25 mouse cellular contexts compared by ENCODE assay signal in genomic region chr19:27022917-27023316, GRCm38 (mm10).
A peak's percentile ranks its signal among the peaks of the same experiment; 100 is the strongest.
DNase-seq lines count a peak whose midpoint lies in the region; ATAC-seq and TF ChIP-seq lines count a peak whose summit lies in the region.
"Had no signal": no experiment of that assay in that cellular context is flagged by ENCODE, and none has a peak within 500 bp of the region (broad histone marks: within the 10 kb centered on the region; RNA-seq: fewer than 3 reads in every experiment).

No protein-coding gene starts in this region.

- no peak overlapping the region for H3K4me2 ChIP-seq in heart, embryonic 14.5 days (ENCODE audit: low read length)
- H3K4me2 ChIP-seq in heart, postnatal 0 days (ENCODE audit: low read depth, low read length) = no peak overlapping the region
- H3K4me2 ChIP-seq: embryonic facial prominence, embryonic 13.5 days; forebrain, embryonic 12.5 days; forebrain, embryonic 15.5 days; heart, embryonic 12.5 days; hindbrain, embryonic 12.5 days; hindbrain, embryonic 15.5 days had no signal

- no peak overlapping the region for H3K9ac ChIP-seq in heart, embryonic 14.5 days (ENCODE audit: low read length)
- no peak overlapping the region for H3K9ac ChIP-seq in heart, postnatal 0 days (replicated peaks; ENCODE audit: low read depth, low read length)
- H3K9ac ChIP-seq: embryonic facial prominence, embryonic 13.5 days; forebrain, embryonic 12.5 days; forebrain, embryonic 15.5 days; heart, embryonic 12.5 days; hindbrain, embryonic 12.5 days; hindbrain, embryonic 15.5 days had no signal

- WGBS in heart, embryonic 14.5 days = 47% methylated on average over 5 of the region's 5 CpGs
- 39% methylated on average over 5 of the region's 5 CpGs for WGBS in heart, postnatal 0 days

- TF ChIP-seq CTCF in heart, postnatal 0 days (IDR thresholded peaks at IDR 0.05; ENCODE audit: low read depth) = no peak

- no peaks in the 10 kb centered on the region for H3K9me3 ChIP-seq in heart, embryonic 14.5 days (ENCODE audit: control insufficient read depth, low read length)
- no peaks in the 10 kb centered on the region for H3K9me3 ChIP-seq in heart, postnatal 0 days (replicated peaks; ENCODE audit: control insufficient read depth, low read length)
- H3K9me3 ChIP-seq: embryonic facial prominence, embryonic 10.5 days; embryonic facial prominence, embryonic 13.5 days; forebrain, embryonic 12.5 days; forebrain, embryonic 15.5 days; heart, embryonic 12.5 days; hindbrain, embryonic 12.5 days; hindbrain, embryonic 15.5 days had no signal

- peak overlapping the region in 1 of 2 experiments; percentile 59; a peak in 1 of 4 replicates for H3K27ac ChIP-seq in heart, embryonic 14.5 days (replicated peaks in 1 of 2; ENCODE audit: control insufficient read depth in 1 of 2, insufficient read depth in 1 of 2, low read depth in 2 of 2, low read length in 2 of 2)
- H3K27ac ChIP-seq in heart, postnatal 0 days (ENCODE audit: low read depth) = peak overlapping the region; percentile 78
- H3K27ac ChIP-seq: embryonic facial prominence, embryonic 10.5 days; embryonic facial prominence, embryonic 13.5 days; forebrain, embryonic 12.5 days; forebrain, embryonic 15.5 days; hindbrain, embryonic 12.5 days; hindbrain, embryonic 15.5 days had no signal

- intact Hi-C loops in heart, postnatal 14 days (cut with DNase I) = no loop called here
- intact Hi-C loops in heart, postnatal 25 days (cut with DNase I) = no loop called here

- no peaks in the 10 kb centered on the region for H3K27me3 ChIP-seq in heart, embryonic 14.5 days (ENCODE audit: control insufficient read depth, insufficient read depth, low read length)
- H3K27me3 ChIP-seq in heart, postnatal 0 days (ENCODE audit: control insufficient read depth, insufficient read depth, low read length) = no peaks in the 10 kb centered on the region
- H3K27me3 ChIP-seq: embryonic facial prominence, embryonic 13.5 days; forebrain, embryonic 12.5 days; forebrain, embryonic 15.5 days; heart, embryonic 12.5 days; hindbrain, embryonic 12.5 days; hindbrain, embryonic 15.5 days had no signal

- DNase-seq in heart, adult 18-20 months = peak; percentile 31 to 42
- no peak for DNase-seq in heart, postnatal 14 days
- no peak for DNase-seq in heart, postnatal 25 days (ENCODE audit: low spot score)
- peak; percentile 85 for DNase-seq in heart, postnatal 0 days (ENCODE audit: low spot score)
- DNase-seq in heart, postnatal 4 days = no peak
- DNase-seq: adrenal gland, adult 8-10 months; adrenal gland, postnatal 25 days; cerebellum, adult 11-12 months; cerebellum, adult 8-10 months; cerebellum, postnatal 10 days; cerebellum, postnatal 36 days; embryo, embryonic 11 days; gastrocnemius, postnatal 25 days; kidney, adult 2 months had no signal

- no peak overlapping the region for H3K4me3 ChIP-seq in heart, embryonic 14.5 days (ENCODE audit: control insufficient read depth in 1 of 2, insufficient read depth in 1 of 2, low read depth in 1 of 2, low read length in 2 of 2)
- H3K4me3 ChIP-seq in heart, postnatal 0 days (ENCODE audit: low read depth, low read length) = no peak overlapping the region
- H3K4me3 ChIP-seq: embryonic facial prominence, embryonic 10.5 days; embryonic facial prominence, embryonic 13.5 days; erythroblast, embryonic 14.5 days; forebrain, embryonic 12.5 days; forebrain, embryonic 15.5 days; heart, embryonic 12.5 days; hindbrain, embryonic 12.5 days; hindbrain, embryonic 15.5 days had no signal

- H3K4me1 ChIP-seq in heart, embryonic 14.5 days (ENCODE audit: control insufficient read depth in 2 of 2, insufficient read depth in 2 of 2, low read length in 2 of 2) = peaks cover 2 to 10% of the 10 kb centered on the region in 2 experiments; a peak in 2 of 4 replicates
- peaks cover 16% of the 10 kb centered on the region; the same call in 1 of the 2 replicates for H3K4me1 ChIP-seq in heart, postnatal 0 days (ENCODE audit: control insufficient read depth, insufficient read depth)
- H3K4me1 ChIP-seq: embryonic facial prominence, embryonic 10.5 days; embryonic facial prominence, embryonic 13.5 days; forebrain, embryonic 15.5 days; heart, embryonic 12.5 days; hindbrain, embryonic 12.5 days; hindbrain, embryonic 15.5 days had no signal

- no peaks in the 10 kb centered on the region for H3K36me3 ChIP-seq in heart, embryonic 14.5 days (ENCODE audit: control insufficient read depth, insufficient read depth, low read length)
- no peaks in the 10 kb centered on the region for H3K36me3 ChIP-seq in heart, postnatal 0 days (replicated peaks; ENCODE audit: control insufficient read depth, insufficient read depth, low read length)
- H3K36me3 ChIP-seq: embryonic facial prominence, embryonic 10.5 days; embryonic facial prominence, embryonic 13.5 days; forebrain, embryonic 12.5 days; forebrain, embryonic 15.5 days; heart, embryonic 12.5 days; hindbrain, embryonic 12.5 days; hindbrain, embryonic 15.5 days had no signal

- TF ChIP-seq EP300 in heart, postnatal 0 days (IDR thresholded peaks at IDR 0.05; ENCODE audit: low read depth) = no peak

- 0 out of 2 replicates have a peak, but pooled peaks have one; percentile 35 for ATAC-seq in heart, embryonic 14.5 days (ENCODE audit: insufficient number of reproducible peaks, insufficient read depth, low FRiP score, low read depth)
- ATAC-seq in heart, postnatal 0 days (ENCODE audit: insufficient read depth, low read depth) = peak; percentile 88
- ATAC-seq: activated CD4-positive, CD25-positive, alpha-beta regulatory T cell, adult 4 months; forebrain, embryonic 15.5 days; intestine, postnatal 0 days had no signal

Comparison
In these comparisons a context has a peak if more than half of its experiments do, and no peak if none do; other contexts are left out.
1. DNase-seq: peak in heart, adult 18-20 months (2 of 2) and heart, postnatal 0 days (single experiment); none in heart, postnatal 14 days (0 of 2), heart, postnatal 25 days (single experiment) and heart, postnatal 4 days (single experiment).